Mouse (Mus musculus): ENCODE data around the gene Hmgcl.
A peak's percentile ranks its signal among the peaks of the same experiment; 100 is the strongest.

Hmgcl gene

GRCm38 (mm10) chr4:135946278-135946658, at the start of gene Hmgcl:
Hmgcl (plus strand) TSS chr4:135946448.
- peak; percentile 90 to 94 for DNase-seq (ENCODE audit: low spot score in 2 of 2)

GRCm38 (mm10) chr4:135898380-135899049, 47.7 kb upstream of the Hmgcl start:
- peak; percentile 58 to 63 for DNase-seq (ENCODE audit: low spot score in 2 of 2)

GRCm38 (mm10) chr4:135899050-135899448, 47.2 kb upstream of the Hmgcl start:
- no peak for DNase-seq (ENCODE audit: low spot score in 2 of 2)

- no peak for DNase-seq (ENCODE audit: low spot score in 2 of 2)
Observed at GRCm38 (mm10) chr4:135900008-135900407, 46.2 kb upstream of the Hmgcl start.

- no peak for DNase-seq (ENCODE audit: low spot score in 2 of 2)
Observed at GRCm38 (mm10) chr4:135902606-135903242, 43.5 kb upstream of the Hmgcl start.

- no peak for DNase-seq (ENCODE audit: low spot score in 2 of 2)
Observed at GRCm38 (mm10) chr4:135904810-135905209, 41.4 kb upstream of the Hmgcl start.

- no peak for DNase-seq (ENCODE audit: low spot score in 2 of 2)
Observed at GRCm38 (mm10) chr4:135906633-135907032, 39.6 kb upstream of the Hmgcl start.

GRCm38 (mm10) chr4:135909326-135910066, 36.8 kb upstream of the Hmgcl start:
- no peak for DNase-seq (ENCODE audit: low spot score in 2 of 2)

- DNase-seq (ENCODE audit: low spot score in 2 of 2), result no peak
Observed at GRCm38 (mm10) chr4:135911531-135911930, 34.7 kb upstream of the Hmgcl start.

- DNase-seq (ENCODE audit: low spot score in 2 of 2), result no peak
Observed at GRCm38 (mm10) chr4:135912164-135912563, 34.1 kb upstream of the Hmgcl start.

GRCm38 (mm10) chr4:135912835-135913234, 33.4 kb upstream of the Hmgcl start:
- DNase-seq (ENCODE audit: low spot score in 2 of 2), result no peak

GRCm38 (mm10) chr4:135913433-135913832, 32.8 kb upstream of the Hmgcl start:
- no peak for DNase-seq (ENCODE audit: low spot score in 2 of 2)

- DNase-seq (ENCODE audit: low spot score in 2 of 2), result no peak
Observed at GRCm38 (mm10) chr4:135918635-135919279, 27.5 kb upstream of the Hmgcl start.

- DNase-seq (ENCODE audit: low spot score in 2 of 2), result no peak
Observed at GRCm38 (mm10) chr4:135919280-135919639, 27.0 kb upstream of the Hmgcl start.

- peak; percentile 96 to 98 for DNase-seq (ENCODE audit: low spot score in 2 of 2)
Observed at GRCm38 (mm10) chr4:135920304-135921241, 25.7 kb upstream of the Hmgcl start, which contains the start of gene Fuca1. Fuca1 (plus strand) TSS chr4:135920735.

GRCm38 (mm10) chr4:135921257-135922120, 24.8 kb upstream of the Hmgcl start:
- DNase-seq (ENCODE audit: low spot score in 2 of 2), result no peak

- no peak for DNase-seq (ENCODE audit: low spot score in 2 of 2)
Observed at GRCm38 (mm10) chr4:135922190-135922589, 24.1 kb upstream of the Hmgcl start.

GRCm38 (mm10) chr4:135924418-135924817, 21.8 kb upstream of the Hmgcl start:
- DNase-seq (ENCODE audit: low spot score in 2 of 2), result no peak

GRCm38 (mm10) chr4:135925341-135925740, 20.9 kb upstream of the Hmgcl start:
- DNase-seq (ENCODE audit: low spot score in 2 of 2), result no peak

- no peak for DNase-seq (ENCODE audit: low spot score in 2 of 2)
Observed at GRCm38 (mm10) chr4:135926195-135926808, 19.9 kb upstream of the Hmgcl start.
